Mouse (Mus musculus) heart, postnatal 14 days (tissue): ENCODE measurements at regions not wholly inside any gene's neighbourhood (a gene's known extent, or its start where the extent isn't known, plus 50 kb on each side); places are given as distances from the start of the nearest gene placed in this dataset.
"Not testable (repeated sequence)": the region's sequence is repeated elsewhere in the genome, so short reads cannot be mapped to it uniquely, and the experiment has no call there.

ENCODE experiments used
- DNase-seq, 2 experiments: peaks; one replicate each; pipeline ENCODE4 v3.0.0; 2021 to 2022
- intact Hi-C: fragments of 180-260 bp; cut with DNase I; formaldehyde crosslinking; loops from one replicate; pipeline ENCODE4 v1.15.1; 2025

- intact Hi-C loops = no loop called here
- DNase-seq = no peak
Observed at GRCm38 (mm10) chr19:59516957-59517356, 58.8 kb downstream of the Emx2 start.

GRCm38 (mm10) chr19:59519156-59519555 lies 61.0 kb downstream of the Emx2 start:
- no peak for DNase-seq
- intact Hi-C loops = no loop called here

- intact Hi-C loops = no loop called here
- no peak for DNase-seq
Observed at GRCm38 (mm10) chr19:59522176-59522575, 64.0 kb downstream of the Emx2 start.

- DNase-seq = no peak
- intact Hi-C loops = no loop called here
Observed at GRCm38 (mm10) chr19:59523356-59523755, 65.2 kb downstream of the Emx2 start.

- DNase-seq = no peak
- intact Hi-C loops = no loop called here
Observed at GRCm38 (mm10) chr19:59564101-59564500, 105.9 kb downstream of the Emx2 start.

- no peak for DNase-seq
- intact Hi-C loops = no loop called here
Observed at GRCm38 (mm10) chr19:59568907-59569306, 110.7 kb downstream of the Emx2 start.

- DNase-seq, intact Hi-C loops: not testable (repeated sequence)
Observed at GRCm38 (mm10) chr19:59569590-59569989, 111.4 kb downstream of the Emx2 start.

GRCm38 (mm10) chr19:59574346-59574745 lies 116.2 kb downstream of the Emx2 start:
- intact Hi-C loops = no loop called here
- DNase-seq = no peak

- intact Hi-C loops = no loop called here
- DNase-seq = no peak
Observed at GRCm38 (mm10) chr19:59577886-59578285, 119.7 kb downstream of the Emx2 start.

- DNase-seq = no peak
- intact Hi-C loops = no loop called here
Observed at GRCm38 (mm10) chr19:59579676-59580075, 121.5 kb downstream of the Emx2 start.

- intact Hi-C loops = no loop called here
- DNase-seq = no peak
Observed at GRCm38 (mm10) chr19:59585835-59586234, 127.7 kb downstream of the Emx2 start.

GRCm38 (mm10) chr19:59587303-59587702 lies 129.1 kb downstream of the Emx2 start:
- intact Hi-C loops = no loop called here

GRCm38 (mm10) chr19:59588068-59588522 lies 129.9 kb downstream of the Emx2 start:
- peak; percentile 4 to 13 for DNase-seq
- intact Hi-C loops = no loop called here

More at GRCm38 (mm10) chr19:59587303-59587702, 129.1 kb downstream of the Emx2 start:
- DNase-seq = no peak

- intact Hi-C loops = no loop called here
- DNase-seq = no peak
Observed at GRCm38 (mm10) chr19:59590021-59590420, 131.8 kb downstream of the Emx2 start.

- intact Hi-C loops = no loop called here
- DNase-seq = no peak
Observed at GRCm38 (mm10) chr19:59592060-59592459, 133.9 kb downstream of the Emx2 start.

GRCm38 (mm10) chr19:59624288-59624795 lies 166.2 kb downstream of the Emx2 start:
- intact Hi-C loops = no loop called here
- no peak for DNase-seq

GRCm38 (mm10) chr19:59627681-59628080 lies 169.5 kb downstream of the Emx2 start:
- intact Hi-C loops = no loop called here
- DNase-seq = no peak

GRCm38 (mm10) chr19:59628296-59629160 lies 170.4 kb downstream of the Emx2 start:
- intact Hi-C loops = no loop called here

GRCm38 (mm10) chr19:59629161-59629445 lies 170.9 kb downstream of the Emx2 start:
- intact Hi-C loops = no loop called here
- DNase-seq = no peak

More at GRCm38 (mm10) chr19:59628296-59629160, 170.4 kb downstream of the Emx2 start:
- no peak for DNase-seq

- intact Hi-C loops = no loop called here
Observed at GRCm38 (mm10) chr19:59630095-59630494, 171.9 kb downstream of the Emx2 start.

GRCm38 (mm10) chr19:59630706-59631105 lies 172.5 kb downstream of the Emx2 start:
- no peak for DNase-seq
- intact Hi-C loops = no loop called here

More at GRCm38 (mm10) chr19:59630095-59630494, 171.9 kb downstream of the Emx2 start:
- DNase-seq = no peak

- DNase-seq = no peak
- intact Hi-C loops = no loop called here
Observed at GRCm38 (mm10) chr19:59631541-59631940, 173.4 kb downstream of the Emx2 start.
